Comparison of ENCODE assay signal across 30 mouse cellular contexts in genomic region chr11:119986751-119987425, GRCm38 (mm10). TPM values are rescaled to one million over a fixed set of nuclear protein-coding genes. Genes with fewer than 3 reads are reported as not detected.
DNase-seq lines count a peak whose midpoint lies in the region; ATAC-seq and TF ChIP-seq lines count a peak whose summit lies in the region.
"Had no signal": no experiment of that assay in that cellular context is flagged by ENCODE, and none has a peak within 500 bp of the region (broad histone marks: within the 10 kb centered on the region; RNA-seq: fewer than 3 reads in every experiment).

No protein-coding gene starts in this region.

- no peak for TF ChIP-seq CTCF in forebrain, postnatal 0 days (IDR thresholded peaks at IDR 0.05; ENCODE audit: low read depth)
- no peak for TF ChIP-seq CTCF in cortical plate, adult 2 months (IDR thresholded peaks at IDR 0.05; ENCODE audit: extremely low read depth, insufficient read depth, low read length)
- no peak for TF ChIP-seq CTCF in thymus, adult 2 months (IDR thresholded peaks at IDR 0.05; ENCODE audit: borderline replicate concordance, control insufficient read depth, extremely low read depth, insufficient read depth, low read length, poor library complexity)

- intact Hi-C loops in gastrocnemius, postnatal 36 days (cut with DNase I): no loop called here

- no peaks in the 10 kb centered on the region for H3K27me3 ChIP-seq in forebrain, postnatal 0 days (ENCODE audit: insufficient read depth, low read length)
- no peaks in the 10 kb centered on the region for H3K27me3 ChIP-seq in forebrain, embryonic 16.5 days (replicated peaks; ENCODE audit: control insufficient read depth, insufficient read depth, low read length)
- no peaks in the 10 kb centered on the region for H3K27me3 ChIP-seq in stomach, embryonic 15.5 days (replicated peaks)
- no peaks in the 10 kb centered on the region for H3K27me3 ChIP-seq in intestine, embryonic 16.5 days (replicated peaks; ENCODE audit: control insufficient read depth, insufficient read depth, low read length)
- no peaks in the 10 kb centered on the region for H3K27me3 ChIP-seq in thymus, adult 2 months (ENCODE audit: control insufficient read depth, insufficient read depth, low read length)
- H3K27me3 ChIP-seq: CH12.LX; forebrain, embryonic 13.5 days; hindbrain, embryonic 13.5 days; limb, embryonic 15.5 days; liver, embryonic 13.5 days; midbrain, embryonic 15.5 days had no signal

- TF ChIP-seq POLR2A in cortical plate, adult 2 months (IDR thresholded peaks at IDR 0.05; ENCODE audit: extremely low read depth, insufficient read depth, low read length): no peak
- TF ChIP-seq POLR2A in thymus, adult 2 months (IDR thresholded peaks at IDR 0.05; ENCODE audit: control insufficient read depth, extremely low read depth, insufficient read depth, low read length, poor library complexity): no peak

- H3K4me3 ChIP-seq in forebrain, postnatal 0 days (ENCODE audit: low read depth, low read length): no peak overlapping the region
- no peak overlapping the region for H3K4me3 ChIP-seq in forebrain, embryonic 16.5 days (replicated peaks; ENCODE audit: low read length)
- H3K4me3 ChIP-seq in cortical plate, adult 2 months (ENCODE audit: insufficient read depth, low read length): no peak overlapping the region
- no peak overlapping the region for H3K4me3 ChIP-seq in stomach, embryonic 15.5 days (replicated peaks)
- no peak overlapping the region for H3K4me3 ChIP-seq in intestine, embryonic 16.5 days (ENCODE audit: low read length)
- H3K4me3 ChIP-seq in thymus, adult 2 months (ENCODE audit: control insufficient read depth, insufficient read depth, low read length): no peak overlapping the region
- H3K4me3 ChIP-seq: forebrain, embryonic 13.5 days; hindbrain, embryonic 13.5 days; limb, embryonic 10.5 days; limb, embryonic 15.5 days; liver, embryonic 13.5 days; midbrain, embryonic 10.5 days; midbrain, embryonic 15.5 days had no signal

- H3K4me2 ChIP-seq in forebrain, postnatal 0 days (ENCODE audit: low read depth): no peak overlapping the region
- no peak overlapping the region for H3K4me2 ChIP-seq in forebrain, embryonic 16.5 days (ENCODE audit: low read length)
- no peak overlapping the region for H3K4me2 ChIP-seq in stomach, embryonic 15.5 days
- H3K4me2 ChIP-seq in intestine, embryonic 16.5 days (ENCODE audit: low read depth, low read length): no peak overlapping the region
- H3K4me2 ChIP-seq: forebrain, embryonic 13.5 days; heart, embryonic 11.5 days; hindbrain, embryonic 13.5 days; limb, embryonic 15.5 days; liver, embryonic 13.5 days; midbrain, embryonic 15.5 days had no signal

- DNase-seq in forebrain, postnatal 0 days: no peak
- peak; percentile 56 for DNase-seq in 3T3-L1 (ENCODE audit: low read depth, low spot score)
- DNase-seq in gastrocnemius, postnatal 36 days: no peak
- no peak for DNase-seq in thymus, adult 2 months
- DNase-seq: adrenal gland, adult 8-10 months; B cell, adult 2 months; cerebellum, adult 11 months; cerebellum, adult 9-10 months; gastrocnemius, postnatal 25 days; heart, adult 18-20 months; heart, postnatal 36 days; kidney, adult 9 months; kidney, postnatal 25 days; liver, embryonic 13.5 days; lung, adult 18-20 months; lung, postnatal 4 days had no signal

- 88% methylated on average over 9 of the region's 9 CpGs for WGBS in forebrain, postnatal 0 days
- 91% methylated on average over 9 of the region's 9 CpGs for WGBS in forebrain, embryonic 16.5 days
- WGBS in stomach, embryonic 15.5 days: 85% methylated on average over 9 of the region's 9 CpGs
- 87% methylated on average over 9 of the region's 9 CpGs for WGBS in intestine, embryonic 16.5 days
- 39% methylated on average over 9 of the region's 9 CpGs for WGBS in thymus, adult 2 months

- no peak overlapping the region for H3K9ac ChIP-seq in forebrain, postnatal 0 days
- no peak overlapping the region for H3K9ac ChIP-seq in forebrain, embryonic 16.5 days (replicated peaks; ENCODE audit: low read depth, low read length)
- no peak overlapping the region for H3K9ac ChIP-seq in stomach, embryonic 15.5 days
- H3K9ac ChIP-seq in intestine, embryonic 16.5 days (ENCODE audit: low read depth, low read length): no peak overlapping the region
- H3K9ac ChIP-seq: hindbrain, embryonic 13.5 days; limb, embryonic 15.5 days; liver, embryonic 13.5 days; midbrain, embryonic 15.5 days had no signal

- H3K27ac ChIP-seq in forebrain, postnatal 0 days (ENCODE audit: low read depth, low read length): 0 out of 2 replicates have a peak overlapping the region, but pooled peaks have one; percentile 35
- no peak overlapping the region for H3K27ac ChIP-seq in forebrain, embryonic 16.5 days (ENCODE audit: low read length)
- peak overlapping the region; percentile 38; the same call in 1 of the 2 replicates for H3K27ac ChIP-seq in cortical plate, adult 2 months (ENCODE audit: insufficient read depth, low read length)
- H3K27ac ChIP-seq in stomach, embryonic 15.5 days: peak overlapping the region; percentile 54
- H3K27ac ChIP-seq in intestine, embryonic 16.5 days (ENCODE audit: low read length): no peak overlapping the region
- no peak overlapping the region for H3K27ac ChIP-seq in thymus, adult 2 months (ENCODE audit: control insufficient read depth, insufficient read depth, low read length)
- H3K27ac ChIP-seq: forebrain, embryonic 13.5 days; hindbrain, embryonic 13.5 days; limb, embryonic 10.5 days; limb, embryonic 15.5 days; liver, embryonic 13.5 days; midbrain, embryonic 10.5 days; midbrain, embryonic 15.5 days had no signal

- no peak for ATAC-seq in forebrain, postnatal 0 days
- ATAC-seq in forebrain, embryonic 16.5 days: no peak
- no peak for ATAC-seq in stomach, embryonic 15.5 days (ENCODE audit: insufficient read depth, low FRiP score, low read depth)
- no peak for ATAC-seq in intestine, embryonic 16.5 days
- ATAC-seq: forebrain, embryonic 13.5 days; intestine, postnatal 0 days; lung, postnatal 0 days; midbrain, embryonic 15.5 days had no signal

- H3K36me3 ChIP-seq in forebrain, postnatal 0 days (ENCODE audit: insufficient read depth): peaks cover 6% of the 10 kb centered on the region; the same call in 1 of the 2 replicates
- no peaks in the 10 kb centered on the region for H3K36me3 ChIP-seq in forebrain, embryonic 16.5 days (ENCODE audit: control insufficient read depth, insufficient read depth)
- no peaks in the 10 kb centered on the region for H3K36me3 ChIP-seq in stomach, embryonic 15.5 days
- no peaks in the 10 kb centered on the region for H3K36me3 ChIP-seq in intestine, embryonic 16.5 days (ENCODE audit: control insufficient read depth, insufficient read depth, low read length)
- no peaks in the 10 kb centered on the region; the same call in 1 of the 2 replicates for H3K36me3 ChIP-seq in thymus, adult 2 months (ENCODE audit: control insufficient read depth, insufficient read depth, low read length)
- H3K36me3 ChIP-seq: hindbrain, embryonic 13.5 days; liver, embryonic 13.5 days; midbrain, embryonic 15.5 days had no signal

- H3K4me1 ChIP-seq in forebrain, postnatal 0 days (ENCODE audit: insufficient read depth): peaks cover 12% of the 10 kb centered on the region; the same call in 1 of the 2 replicates
- peaks cover 24% of the 10 kb centered on the region for H3K4me1 ChIP-seq in forebrain, embryonic 16.5 days (replicated peaks; ENCODE audit: control insufficient read depth, insufficient read depth, low read length)
- H3K4me1 ChIP-seq in cortical plate, adult 2 months (ENCODE audit: control insufficient read depth, insufficient read depth, low read length): peaks cover 31% of the 10 kb centered on the region
- H3K4me1 ChIP-seq in stomach, embryonic 15.5 days: peaks cover 34% of the 10 kb centered on the region
- H3K4me1 ChIP-seq in intestine, embryonic 16.5 days (ENCODE audit: control insufficient read depth, insufficient read depth, low read length): peaks cover 24% of the 10 kb centered on the region
- H3K4me1 ChIP-seq in thymus, adult 2 months (replicated peaks; ENCODE audit: control insufficient read depth, insufficient read depth, low read length): peaks cover 4% of the 10 kb centered on the region; the same call in 1 of the 2 replicates

- H3K9me3 ChIP-seq in forebrain, postnatal 0 days (ENCODE audit: low read length): no peaks in the 10 kb centered on the region
- H3K9me3 ChIP-seq in forebrain, embryonic 16.5 days (ENCODE audit: control insufficient read depth, low read length): no peaks in the 10 kb centered on the region
- H3K9me3 ChIP-seq in stomach, embryonic 15.5 days: no peaks in the 10 kb centered on the region
- no peaks in the 10 kb centered on the region for H3K9me3 ChIP-seq in intestine, embryonic 16.5 days (ENCODE audit: control insufficient read depth, low read length)
- H3K9me3 ChIP-seq: forebrain, embryonic 13.5 days; hindbrain, embryonic 13.5 days; limb, embryonic 10.5 days; limb, embryonic 15.5 days; liver, embryonic 13.5 days; midbrain, embryonic 10.5 days; midbrain, embryonic 15.5 days had no signal

RNA-seq across cellular contexts. Expression of gene Baiap2, which starts 44.3 kb away (rescaled TPM):
- total RNA-seq in forebrain, postnatal 0 days (2014; rRNA removed): 42.3 and 52.0 TPM in 2 replicates
- 31.1 and 36.6 TPM in 2 replicates for polyA plus RNA-seq in forebrain, postnatal 0 days (2015; fragmentation: Nextera tagmentation; extraction: Ambion mirVana)
- 36.5 and 38.7 TPM in 2 replicates for polyA plus RNA-seq in forebrain, embryonic 16.5 days (2015; fragmentation: Nextera tagmentation; extraction: Ambion mirVana)
- polyA plus RNA-seq in cortical plate, adult 2 months (2012; rRNA removed): 234 and 253 TPM in 2 replicates
- polyA plus RNA-seq in stomach, embryonic 15.5 days (2015; fragmentation: Nextera tagmentation; extraction: Ambion mirVana): 24.8 and 30.9 TPM in 2 replicates
- total RNA-seq in gastrocnemius, postnatal 36 days (2021): 1 to 10 TPM; 1.8 to 2.6 TPM
- 10.1 and 11.8 TPM in 2 replicates for polyA plus RNA-seq in intestine, embryonic 16.5 days (2015; fragmentation: Nextera tagmentation; extraction: Ambion mirVana)
- 53.7 and 59.8 TPM in 2 replicates for polyA plus RNA-seq in thymus, adult 2 months (2012; rRNA removed)

Comparison
In these comparisons a context has a peak if more than half of its experiments do, and no peak if none do; other contexts are left out.
1. H3K27ac ChIP-seq: peak in forebrain, postnatal 0 days (single experiment), cortical plate, adult 2 months (single experiment) and stomach, embryonic 15.5 days (single experiment); none in forebrain, embryonic 16.5 days (single experiment), intestine, embryonic 16.5 days (single experiment) and thymus, adult 2 months (single experiment).